Mouse (Mus musculus) brain, embryonic 14.5 days (tissue): Measurements from ENCODE around the gene Gm49486.

Source experiments
- CTCF ChIP-seq: fragments of 200-500 bp; IDR thresholded peaks from 2 replicates; pipeline ENCODE4 v1.5.1; 2012; ENCODE audit warnings: inconsistent platforms, mild to moderate bottlenecking, moderate library complexity, borderline replicate concordance; ENCODE audit not compliant: insufficient read depth, insufficient read length; ENCODE audit errors: extremely low read depth
- POLR2A ChIP-seq: fragments of 200-500 bp; IDR thresholded peaks from 2 replicates; pipeline ENCODE4 v1.6.1; 2012; ENCODE audit warnings: mild to moderate bottlenecking, inconsistent platforms, borderline replicate concordance; ENCODE audit not compliant: poor library complexity, insufficient read depth, insufficient read length, severe bottlenecking; ENCODE audit errors: extremely low read depth

DNA sequence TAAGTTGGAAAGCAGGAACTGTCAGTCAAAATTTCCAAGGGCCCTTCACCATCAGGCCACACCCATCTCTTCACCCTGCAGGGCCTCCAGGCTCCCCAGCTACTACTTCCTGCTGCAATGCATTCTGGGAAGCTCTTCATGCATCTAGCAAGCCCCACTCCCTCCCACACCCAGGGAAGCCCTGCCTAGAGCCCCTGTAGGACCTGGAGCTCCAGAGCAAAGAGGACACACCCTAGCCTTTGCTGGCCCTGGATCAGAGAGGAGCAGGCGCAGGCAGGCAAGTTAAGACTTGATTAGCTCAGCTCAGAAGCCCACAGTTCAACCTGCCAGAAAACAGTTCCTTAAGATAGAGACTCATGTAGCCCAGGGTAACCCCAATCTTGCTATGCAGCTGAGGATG, 52.2 kb downstream of the Gm49486 start:
- no peak for TF ChIP-seq POLR2A
- TF ChIP-seq CTCF: no peak
